Mouse (Mus musculus): Measurements from ENCODE around the gene Ctnna2.

- TF ChIP-seq FLI1 (IDR thresholded peaks at IDR 0.05; ENCODE audit: low read length), result no peak
- no peak for TF ChIP-seq GATA1 (IDR thresholded peaks at IDR 0.05; ENCODE audit: borderline replicate concordance, low read length)
Measured at GRCm38 (mm10) chr6:77109095-77109945, 870.2 kb downstream of the Ctnna2 start.
